Mouse (Mus musculus) midbrain, embryonic 12.5 days (tissue): ENCODE measurements around the gene Dapk2. TPM values are rescaled to one million over a fixed set of nuclear protein-coding genes. Genes with fewer than 3 reads are reported as not detected.

Experiments used
- ATAC-seq: fragments of 200-750 bp; cut with Nextera tagmentation; 2 replicates; pipeline ENCODE4 v1.8.0; 2017; ENCODE audit warnings: low read depth, moderate TSS enrichment, moderate library complexity; ENCODE audit not compliant: low FRiP score
- H3K27ac ChIP-seq: fragments of 300-500 bp; sonication (generic); replicated peaks from 2 replicates; pipeline ENCODE4 v1.5.1; 2016; ENCODE audit warnings: mild to moderate bottlenecking
- H3K27me3 ChIP-seq: fragments of 300-500 bp; sonication (generic); 2 replicates; pipeline ENCODE4 v1.6.1; 2016; ENCODE audit warnings: mild to moderate bottlenecking
- H3K36me3 ChIP-seq: fragments of 300-500 bp; sonication (generic); 2 replicates; pipeline ENCODE4 v1.6.1; 2016
- H3K4me1 ChIP-seq: fragments of 300-500 bp; sonication (generic); 2 replicates; pipeline ENCODE4 v1.6.1; 2016
- H3K4me2 ChIP-seq: fragments of 300-500 bp; sonication (generic); replicated peaks from 2 replicates; pipeline ENCODE4 v1.6.1; 2016; ENCODE audit warnings: mild to moderate bottlenecking, moderate library complexity
- H3K4me3 ChIP-seq: fragments of 300-500 bp; sonication (generic); 2 replicates; pipeline ENCODE4 v1.5.1; 2016; ENCODE audit warnings: mild to moderate bottlenecking
- H3K9ac ChIP-seq: fragments of 300-500 bp; sonication (generic); replicated peaks from 2 replicates; pipeline ENCODE4 v1.6.1; 2016; ENCODE audit warnings: mild to moderate bottlenecking, moderate library complexity
- H3K9me3 ChIP-seq: fragments of 300-500 bp; sonication (generic); 2 replicates; pipeline ENCODE4 v1.6.1; 2016; ENCODE audit warnings: mild to moderate bottlenecking
- WGBS: fragments of 180-500 bp; shearing (Covaris S2); methylation state at CpG from one replicate; pipeline ENCODE4 v1.1.7; 2016; 5-methylcytosine and 5-hydroxymethylcytosine counted together
- polyA plus RNA-seq: library from polyadenylated mRNA; unstranded; fragments of >200 nt; fragmentation: Nextera tagmentation; extraction: Ambion mirVana; gene quantifications from 2 replicates; pipeline ENCODE4 v1.2.1, GENCODE M21; 2016

Dapk2 gene
- polyA plus RNA-seq, 1 experiment from 2014 or later = 3.7 TPM

- ATAC-seq = no peak
- Histone ChIP-seq H3K27me3 (peaks cover 20% of the 10 kb centered on the region; the same call in 1 of the 2 replicates), H3K4me1 (peaks cover 28% of the 10 kb centered on the region), H3K36me3 (no peaks in the 10 kb centered on the region), H3K27ac (no peak overlapping the region), H3K4me2 (no peak overlapping the region), H3K9me3 (no peaks in the 10 kb centered on the region), H3K4me3 (no peak overlapping the region), H3K9ac (no peak overlapping the region)
- WGBS = 41% methylated on average over 5 of the region's 5 CpGs
These were observed 113.7 kb downstream of the Dapk2 start for GRCm38 (mm10) chr9:66271726-66272125.

DNA sequence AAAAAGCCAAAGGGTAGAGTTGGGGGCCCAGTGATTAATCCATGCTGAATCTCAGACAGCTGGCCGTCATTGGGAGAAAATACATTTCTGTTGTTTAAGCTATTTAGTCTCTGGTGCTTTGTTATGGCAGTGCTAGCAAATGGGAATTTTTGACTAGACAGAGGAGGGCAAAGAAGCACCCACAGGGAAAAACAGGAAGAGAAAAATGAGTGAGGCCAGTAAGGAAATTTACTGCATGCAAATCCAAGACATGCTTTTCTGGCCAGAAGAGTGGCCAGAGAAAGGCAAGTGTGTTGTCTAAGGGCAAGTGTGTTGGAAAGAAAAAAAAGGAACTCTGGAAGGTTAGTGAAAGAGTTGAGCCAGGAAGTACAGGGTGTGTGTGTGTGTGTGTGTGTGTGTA, 115.6 kb downstream of the Dapk2 start:
- no peak overlapping the region for H3K4me3 ChIP-seq
- peaks cover 32% of the 10 kb centered on the region for H3K4me1 ChIP-seq
- H3K9ac ChIP-seq = no peak overlapping the region
- H3K27ac ChIP-seq = no peak overlapping the region
- WGBS = 80% methylated on average over 1 of the region's 1 CpGs
- H3K9me3 ChIP-seq = no peaks in the 10 kb centered on the region
- ATAC-seq = no peak
- no peak overlapping the region for H3K4me2 ChIP-seq
- peaks cover 24% of the 10 kb centered on the region; the same call in 1 of the 2 replicates for H3K27me3 ChIP-seq
- H3K36me3 ChIP-seq = no peaks in the 10 kb centered on the region

- H3K27me3 ChIP-seq = peaks cover 27% of the 10 kb centered on the region
- peaks cover 32% of the 10 kb centered on the region for H3K4me1 ChIP-seq
- no peak overlapping the region for H3K9ac ChIP-seq
- no peak overlapping the region for H3K4me3 ChIP-seq
- 38% methylated on average over 3 of the region's 3 CpGs for WGBS
- H3K9me3 ChIP-seq = no peaks in the 10 kb centered on the region
- no peak for ATAC-seq
- 0 out of 2 replicates have a peak overlapping the region, but pooled peaks have one; percentile 65 for H3K27ac ChIP-seq
- H3K36me3 ChIP-seq = no peaks in the 10 kb centered on the region
- H3K4me2 ChIP-seq = no peak overlapping the region; the same call in 1 of the 2 replicates
These were observed 116.6 kb downstream of the Dapk2 start for GRCm38 (mm10) chr9:66274657-66275056.

DNA sequence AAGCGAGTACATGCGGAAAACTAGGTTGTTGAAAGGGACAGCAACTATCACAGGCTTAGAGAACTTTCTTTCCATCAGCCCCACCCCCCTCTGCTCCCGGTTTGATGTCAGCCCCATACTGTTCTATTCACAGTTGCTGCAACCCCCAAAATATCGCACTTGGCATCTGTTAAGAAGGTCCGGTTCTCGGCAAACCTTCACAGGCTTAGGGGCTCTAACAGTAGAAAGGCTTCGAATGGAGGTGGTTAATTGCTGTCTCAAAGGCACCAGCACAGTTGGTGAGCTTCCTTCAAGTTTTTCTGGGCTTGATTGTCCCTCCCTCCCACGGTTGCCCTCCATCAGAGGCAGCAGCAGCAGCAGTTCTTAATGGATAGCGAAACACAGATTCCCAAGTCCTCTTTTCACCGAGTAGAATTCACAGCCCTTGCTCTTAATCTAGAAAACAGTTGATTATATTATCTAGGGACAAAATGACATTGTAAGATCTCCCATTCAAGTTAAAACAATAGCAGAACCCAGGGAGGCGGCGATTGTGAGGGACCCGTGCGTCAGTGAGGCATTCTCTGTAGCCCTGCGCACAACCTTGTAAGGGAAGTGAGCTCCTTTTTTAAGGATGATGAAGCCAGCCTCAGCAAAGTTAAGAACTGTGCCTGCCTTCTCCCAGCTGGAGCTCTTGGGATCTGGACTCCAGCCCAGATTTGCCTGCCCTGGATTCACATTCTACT, 117.4 kb downstream of the Dapk2 start:
- no peaks in the 10 kb centered on the region for H3K36me3 ChIP-seq
- H3K27ac ChIP-seq = peak overlapping the region; percentile 65
- peak overlapping the region; percentile 20 for H3K4me3 ChIP-seq
- peak; percentile 58; the same call in 1 of the 2 replicates for ATAC-seq
- under 1% methylated on average over 15 of the region's 15 CpGs for WGBS
- peaks cover 32% of the 10 kb centered on the region for H3K4me1 ChIP-seq
- peak overlapping the region; percentile 12; the same call in 1 of the 2 replicates for H3K9ac ChIP-seq
- peak overlapping the region; percentile 47 for H3K4me2 ChIP-seq
- no peaks in the 10 kb centered on the region for H3K9me3 ChIP-seq
- peaks cover 27% of the 10 kb centered on the region for H3K27me3 ChIP-seq

- ATAC-seq = no peak
- H3K27me3 ChIP-seq = peaks cover 27% of the 10 kb centered on the region
- H3K9me3 ChIP-seq = no peaks in the 10 kb centered on the region
- WGBS = 19% methylated on average over 4 of the region's 4 CpGs
- H3K4me2 ChIP-seq = peak overlapping the region; percentile 47
- H3K9ac ChIP-seq = no peak overlapping the region
- H3K36me3 ChIP-seq = no peaks in the 10 kb centered on the region
- H3K4me3 ChIP-seq = no peak overlapping the region
- peaks cover 32% of the 10 kb centered on the region for H3K4me1 ChIP-seq
- H3K27ac ChIP-seq = peak overlapping the region; percentile 30; the same call in 1 of the 2 replicates
These were observed 118.0 kb downstream of the Dapk2 start for GRCm38 (mm10) chr9:66276062-66276461.

DNA sequence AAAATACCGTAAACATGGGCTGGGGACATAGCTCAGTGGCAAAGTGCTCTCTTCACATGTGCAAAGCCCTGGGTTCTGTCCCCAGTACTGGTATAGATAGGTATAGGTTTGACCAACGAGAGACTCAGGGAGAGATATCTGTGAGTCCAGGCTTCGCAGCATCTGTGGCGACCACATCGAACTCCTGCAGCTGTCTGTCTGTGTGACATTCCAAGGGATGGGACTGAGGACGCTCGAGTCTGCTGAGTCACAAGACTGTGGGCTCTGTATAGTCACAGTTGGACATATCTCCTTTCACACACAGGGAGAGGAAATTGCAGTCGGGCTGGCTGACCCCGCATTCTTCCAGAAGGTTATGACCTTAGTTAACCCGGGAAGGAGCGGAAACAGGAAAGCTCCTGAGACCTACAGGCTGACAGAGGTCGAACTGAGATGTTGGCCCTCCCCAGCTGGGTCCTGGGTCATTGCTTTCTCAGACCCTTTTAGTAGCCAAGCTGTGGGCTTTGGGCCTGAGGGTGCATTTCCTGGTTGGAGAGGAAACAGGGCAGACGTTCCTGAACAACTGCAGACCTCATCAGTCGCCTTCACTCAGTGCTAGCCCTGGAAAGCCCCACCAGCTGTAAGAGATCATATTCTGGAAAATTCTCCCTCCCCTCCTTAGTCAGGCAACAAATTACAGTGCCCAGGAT, 118.8 kb downstream of the Dapk2 start:
- no peaks in the 10 kb centered on the region for H3K36me3 ChIP-seq
- H3K4me3 ChIP-seq = no peak overlapping the region
- H3K4me2 ChIP-seq = no peak overlapping the region
- H3K9me3 ChIP-seq = no peaks in the 10 kb centered on the region
- WGBS = 21% methylated on average over 14 of the region's 14 CpGs
- peaks cover 31% of the 10 kb centered on the region for H3K4me1 ChIP-seq
- 0 out of 2 replicates have a peak overlapping the region, but pooled peaks have one; percentile 22 for H3K27ac ChIP-seq
- H3K27me3 ChIP-seq = peaks cover 24% of the 10 kb centered on the region
- ATAC-seq = no peak
- H3K9ac ChIP-seq = no peak overlapping the region

DNA sequence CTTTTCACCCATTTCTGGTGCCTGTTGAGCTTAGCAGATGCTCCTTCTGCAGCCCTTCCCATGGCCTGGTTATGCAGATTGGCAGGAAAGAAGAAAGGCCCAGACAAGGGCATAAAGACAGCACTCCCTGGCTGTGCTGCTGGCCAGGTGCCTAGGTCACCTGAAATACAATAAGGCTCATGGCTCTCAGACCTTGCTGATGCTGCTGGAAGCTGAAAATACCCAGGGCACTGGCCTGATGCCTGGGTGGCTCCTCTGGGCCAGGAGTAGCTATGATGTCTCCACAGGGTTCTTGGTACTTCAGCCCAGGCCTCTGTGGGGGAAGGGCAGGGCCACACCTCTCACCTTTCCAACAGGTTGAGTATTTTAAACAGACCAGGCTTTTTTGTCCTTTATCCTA, 121.6 kb downstream of the Dapk2 start:
- Histone ChIP-seq H3K9ac (no peak overlapping the region), H3K9me3 (no peaks in the 10 kb centered on the region), H3K27ac (no peak overlapping the region), H3K4me1 (peaks cover 25% of the 10 kb centered on the region), H3K4me3 (no peak overlapping the region), H3K4me2 (no peak overlapping the region), H3K27me3 (peaks cover 7% of the 10 kb centered on the region; the same call in 1 of the 2 replicates), H3K36me3 (no peaks in the 10 kb centered on the region)
- ATAC-seq = no peak

- WGBS = 78% methylated on average over 1 of the region's 1 CpGs
- no peak for ATAC-seq
These were observed 122.5 kb downstream of the Dapk2 start for GRCm38 (mm10) chr9:66280496-66280895.

DNA sequence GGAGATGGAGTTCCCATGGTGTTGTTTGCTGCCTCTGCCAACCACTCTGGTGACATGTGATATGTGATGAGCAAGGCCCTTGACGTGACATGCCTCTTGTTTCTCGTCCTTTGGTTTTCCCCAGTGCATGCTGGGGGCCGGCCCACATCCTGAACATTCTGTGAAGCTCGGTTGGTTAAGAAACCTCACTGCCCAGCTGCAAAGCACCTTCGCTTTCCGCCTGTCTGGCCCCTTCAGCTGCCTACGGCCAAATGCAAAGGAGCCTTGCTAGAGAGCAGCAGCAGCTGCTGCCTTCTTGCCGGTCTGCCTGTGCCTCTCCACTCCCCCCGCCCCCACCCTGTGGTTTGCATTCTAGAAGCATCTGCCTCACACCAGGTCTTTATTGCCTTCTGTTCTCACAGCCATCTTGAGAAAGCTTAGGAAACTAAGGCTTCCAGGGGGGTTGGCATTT, 123.5 kb downstream of the Dapk2 start:
- peaks cover 7% of the 10 kb centered on the region; the same call in 1 of the 2 replicates for H3K27me3 ChIP-seq
- no peak overlapping the region for H3K9ac ChIP-seq
- no peak overlapping the region for H3K27ac ChIP-seq
- no peaks in the 10 kb centered on the region for H3K36me3 ChIP-seq
- no peaks in the 10 kb centered on the region for H3K9me3 ChIP-seq
- WGBS = 67% methylated on average over 9 of the region's 9 CpGs
- peaks cover 8% of the 10 kb centered on the region; the same call in 1 of the 2 replicates for H3K4me1 ChIP-seq
- no peak for ATAC-seq
- no peak overlapping the region for H3K4me2 ChIP-seq
- no peak overlapping the region for H3K4me3 ChIP-seq

More at GRCm38 (mm10) chr9:66280496-66280895, 122.5 kb downstream of the Dapk2 start:
- Histone ChIP-seq H3K9me3 (no peaks in the 10 kb centered on the region), H3K27ac (no peak overlapping the region), H3K9ac (no peak overlapping the region), H3K36me3 (no peaks in the 10 kb centered on the region), H3K4me2 (no peak overlapping the region), H3K27me3 (peaks cover 7% of the 10 kb centered on the region; the same call in 1 of the 2 replicates), H3K4me3 (no peak overlapping the region), H3K4me1 (peaks cover 16% of the 10 kb centered on the region)

- H3K4me3 ChIP-seq = no peak overlapping the region
- no peak overlapping the region for H3K9ac ChIP-seq
- H3K27me3 ChIP-seq = peaks cover 3% of the 10 kb centered on the region; the same call in 1 of the 2 replicates
- no peak overlapping the region for H3K4me2 ChIP-seq
- H3K27ac ChIP-seq = no peak overlapping the region
- no peaks in the 10 kb centered on the region for H3K9me3 ChIP-seq
- 92% methylated on average over 1 of the region's 1 CpGs for whole genome bisulfite sequencing
- no peaks in the 10 kb centered on the region for H3K36me3 ChIP-seq
- ATAC-seq = no peak
- 0 out of 2 replicates have a peak, but pooled peaks cover 2% of the 10 kb centered on the region for H3K4me1 ChIP-seq
These were observed 124.6 kb downstream of the Dapk2 start for GRCm38 (mm10) chr9:66282582-66282981.

DNA sequence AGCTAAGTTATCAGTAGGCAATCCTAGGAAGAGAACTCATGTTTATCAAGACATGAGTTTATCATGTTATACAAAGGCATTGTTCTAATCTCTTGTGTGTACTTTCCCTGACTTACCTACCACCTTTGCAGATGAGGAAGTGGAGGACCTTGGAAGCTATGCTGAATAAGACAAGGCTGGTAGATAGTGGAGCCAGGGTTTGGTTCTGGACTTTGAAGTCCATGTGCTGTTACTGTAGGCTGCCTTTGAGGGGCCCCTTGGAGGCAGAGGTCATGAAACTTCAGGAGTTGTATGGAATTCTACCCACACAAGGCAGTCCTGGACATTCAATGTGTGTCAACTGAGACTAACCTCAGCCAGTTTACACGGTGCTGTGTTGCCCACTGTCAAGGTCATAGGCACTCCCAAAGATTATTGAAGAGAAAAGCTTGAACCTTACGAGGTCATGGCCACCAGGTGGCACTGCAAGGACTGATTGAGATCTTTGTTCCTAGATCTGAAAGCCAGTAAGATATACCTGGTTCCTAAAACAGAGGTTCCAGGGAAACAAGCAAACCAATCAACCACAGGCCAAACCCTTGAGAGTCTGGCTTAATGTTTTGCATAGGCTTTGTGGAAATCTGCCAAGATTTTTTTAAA, 125.7 kb downstream of the Dapk2 start:
- Histone ChIP-seq H3K4me2 (no peak overlapping the region), H3K9me3 (no peaks in the 10 kb centered on the region), H3K27me3 (peaks cover 3% of the 10 kb centered on the region; the same call in 1 of the 2 replicates), H3K9ac (no peak overlapping the region), H3K4me1 (0 out of 2 replicates have a peak, but pooled peaks cover 2% of the 10 kb centered on the region), H3K36me3 (no peaks in the 10 kb centered on the region), H3K27ac (no peak overlapping the region), H3K4me3 (no peak overlapping the region)
- 6% methylated on average over 2 of the region's 2 CpGs for WGBS
- no peak for ATAC-seq
